Mouse (Mus musculus): ENCODE data around the gene Pear1. TPM values are rescaled to one million over a fixed set of nuclear protein-coding genes. Genes with fewer than 3 reads are reported as not detected.
A peak's percentile ranks its signal among the peaks of the same experiment; 100 is the strongest.

Gene Pear1
- total and polyA plus RNA-seq, 3 experiments: 0.20 to 1.2 (median 0.46) TPM

- Histone ChIP-seq H3K36me3 (replicated peaks in 1 of 2; ENCODE audit: control insufficient read depth in 1 of 2, insufficient read depth in 1 of 2, low read length in 1 of 2) (peaks cover 0 to 4% of the 10 kb centered on the region in 2 experiments), H3K4me2 (ENCODE audit: insufficient read depth, low read depth, poor library complexity, severe bottlenecking) (no peak overlapping the region), H3K79me2 (replicated peaks; ENCODE audit: control insufficient read depth, extremely low read depth, insufficient read depth, poor library complexity, severe bottlenecking) (no peaks in the 10 kb centered on the region), H3K4me3 (replicated peaks in 1 of 3; ENCODE audit: low read depth in 2 of 3, low read length in 2 of 3, poor library complexity in 1 of 3) (no peak overlapping the region), H3K9ac (ENCODE audit: insufficient read depth, low read depth) (no peak overlapping the region), H3K9me3 (replicated peaks; ENCODE audit: low read length) (no peaks in the 10 kb centered on the region), H3K27ac (ENCODE audit: insufficient read depth, low read depth) (no peak overlapping the region), H3K27me3 (replicated peaks) (peaks cover 22% of the 10 kb centered on the region), H3K4me1 (ENCODE audit: control insufficient read depth in 1 of 2, insufficient read depth in 2 of 2) (peaks cover 0 to 14% of the 10 kb centered on the region in 2 experiments; a peak in 2 of 4 replicates)
- DNase-seq (ENCODE audit: extremely low read depth): no peak
- no peak for TF ChIP-seq BHLHE40 (IDR thresholded peaks at IDR 0.05; ENCODE audit: low read depth, low read length)
- no peak for TF ChIP-seq NRF1 (IDR thresholded peaks at IDR 0.05; ENCODE audit: low read depth, low read length)
- TF ChIP-seq MXI1 (IDR thresholded peaks at IDR 0.05; ENCODE audit: low read depth, low read length): no peak
- no peak for TF ChIP-seq JUND (conservative IDR thresholded peaks at IDR 0.05; ENCODE audit: low read depth, low read length)
- TF ChIP-seq UBTF (IDR thresholded peaks at IDR 0.05; ENCODE audit: low read depth, low read length): no peak
- no peak for TF ChIP-seq SIN3A (IDR thresholded peaks at IDR 0.05; ENCODE audit: low read length)
- TF ChIP-seq USF1 (IDR thresholded peaks at IDR 0.05; ENCODE audit: low read depth, low read length): no peak
- dilution Hi-C loops (cut with MboI; ENCODE audit: extremely low pct_ligation_motif_present, extremely low pct_unique_long_range_greater_than_20kb, low sequenced_read_pairs) (no loop called here), in situ Hi-C loops (cut with MboI; ENCODE audit: low pct_ligation_motif_present, low pct_unique_long_range_greater_than_20kb, low sequenced_read_pairs) (no loop called here)
These were observed 79.0 kb downstream of the Pear1 start for GRCm38 (mm10) chr3:87745036-87745659.

- dilution Hi-C loops (cut with MboI; ENCODE audit: extremely low pct_ligation_motif_present, extremely low pct_unique_long_range_greater_than_20kb, low sequenced_read_pairs): no loop called here
These were observed 80.2 kb downstream of the Pear1 start for GRCm38 (mm10) chr3:87743927-87744326.

GRCm38 (mm10) chr3:87742735-87743134 lies 81.4 kb downstream of the Pear1 start:
- H3K27ac ChIP-seq (ENCODE audit: insufficient read depth, low read depth): no peak overlapping the region
- in situ Hi-C loops (cut with MboI; ENCODE audit: low pct_ligation_motif_present, low pct_unique_long_range_greater_than_20kb, low sequenced_read_pairs) (no loop called here), dilution Hi-C loops (cut with MboI; ENCODE audit: extremely low pct_ligation_motif_present, extremely low pct_unique_long_range_greater_than_20kb, low sequenced_read_pairs) (no loop called here)
- H3K4me2 ChIP-seq (ENCODE audit: insufficient read depth, low read depth, poor library complexity, severe bottlenecking): no peak overlapping the region
- peaks cover 4 to 21% of the 10 kb centered on the region in 2 experiments for H3K36me3 ChIP-seq (replicated peaks in 1 of 2; ENCODE audit: control insufficient read depth in 1 of 2, insufficient read depth in 1 of 2, low read length in 1 of 2)
- peaks cover 8% of the 10 kb centered on the region for H3K27me3 ChIP-seq (replicated peaks)
- no peaks in the 10 kb centered on the region for H3K79me2 ChIP-seq (replicated peaks; ENCODE audit: control insufficient read depth, extremely low read depth, insufficient read depth, poor library complexity, severe bottlenecking)
- DNase-seq (ENCODE audit: extremely low read depth): no peak
- TF ChIP-seq JUN (IDR thresholded peaks at IDR 0.05; ENCODE audit: insufficient read depth, low read depth, low read length): no peak
- no peak for TF ChIP-seq IRF4 (IDR thresholded peaks at IDR 0.05; ENCODE audit: low read depth, low read length)
- no peak for TF ChIP-seq NRF1 (IDR thresholded peaks at IDR 0.05; ENCODE audit: low read depth, low read length)
- TF ChIP-seq UBTF (IDR thresholded peaks at IDR 0.05; ENCODE audit: low read depth, low read length): no peak
- no peak for TF ChIP-seq MEF2A (IDR thresholded peaks at IDR 0.05; ENCODE audit: borderline replicate concordance, low read depth, low read length)
- no peak overlapping the region for H3K4me3 ChIP-seq (replicated peaks in 1 of 3; ENCODE audit: low read depth in 2 of 3, low read length in 2 of 3, poor library complexity in 1 of 3)
- H3K9ac ChIP-seq (ENCODE audit: insufficient read depth, low read depth): no peak overlapping the region
- peaks cover 0 to 10% of the 10 kb centered on the region in 2 experiments; a peak in 1 of 4 replicates for H3K4me1 ChIP-seq (ENCODE audit: control insufficient read depth in 1 of 2, insufficient read depth in 2 of 2)
- no peaks in the 10 kb centered on the region for H3K9me3 ChIP-seq (replicated peaks; ENCODE audit: low read length)

More at GRCm38 (mm10) chr3:87743927-87744326, 80.2 kb downstream of the Pear1 start:
- no peak overlapping the region for H3K27ac ChIP-seq (ENCODE audit: insufficient read depth, low read depth)
- no peaks in the 10 kb centered on the region for H3K9me3 ChIP-seq (replicated peaks; ENCODE audit: low read length)
- TF ChIP-seq MAFK (IDR thresholded peaks at IDR 0.05; ENCODE audit: insufficient replicate concordance, low read length) (no peak), BHLHE40 (IDR thresholded peaks at IDR 0.05; ENCODE audit: low read depth, low read length) (0 out of 2 replicates have a peak, but pooled peaks have one; percentile 14)
- H3K36me3 ChIP-seq (replicated peaks in 1 of 2; ENCODE audit: control insufficient read depth in 1 of 2, insufficient read depth in 1 of 2, low read length in 1 of 2): peaks cover 0 to 11% of the 10 kb centered on the region in 2 experiments
- H3K4me2 ChIP-seq (ENCODE audit: insufficient read depth, low read depth, poor library complexity, severe bottlenecking): no peak overlapping the region
- no peak for DNase-seq (ENCODE audit: extremely low read depth)
- in situ Hi-C loops (cut with MboI; ENCODE audit: low pct_ligation_motif_present, low pct_unique_long_range_greater_than_20kb, low sequenced_read_pairs): no loop called here
- no peaks in the 10 kb centered on the region for H3K79me2 ChIP-seq (replicated peaks; ENCODE audit: control insufficient read depth, extremely low read depth, insufficient read depth, poor library complexity, severe bottlenecking)
- no peak overlapping the region for H3K4me3 ChIP-seq (replicated peaks in 1 of 3; ENCODE audit: low read depth in 2 of 3, low read length in 2 of 3, poor library complexity in 1 of 3)
- peaks cover 0 to 10% of the 10 kb centered on the region in 2 experiments; a peak in 1 of 4 replicates for H3K4me1 ChIP-seq (ENCODE audit: control insufficient read depth in 1 of 2, insufficient read depth in 2 of 2)
- H3K27me3 ChIP-seq (replicated peaks): peaks cover 11% of the 10 kb centered on the region
- no peak overlapping the region for H3K9ac ChIP-seq (ENCODE audit: insufficient read depth, low read depth)

Measured in CH12.LX (cell line).